Mouse (Mus musculus) midbrain, embryonic 14.5 days (tissue): ENCODE measurements around the gene Llph. TPM values are rescaled to one million over a fixed set of nuclear protein-coding genes. Genes with fewer than 3 reads are reported as not detected.

ENCODE experiments used
- ATAC-seq: fragments of 200-750 bp; cut with Nextera tagmentation; 2 replicates; pipeline ENCODE4 v1.8.0; 2017; ENCODE audit warnings: moderate number of reproducible peaks, moderate library complexity; ENCODE audit not compliant: low FRiP score, low TSS enrichment
- DNase-seq: peaks from one replicate; pipeline ENCODE4 v3.0.0-alpha.2; 2015
- H3K27ac ChIP-seq: fragments of 300-500 bp; sonication (generic); replicated peaks from 2 replicates; pipeline ENCODE4 v1.5.1; 2014; ENCODE audit warnings: mild to moderate bottlenecking, low read depth, low read length, moderate library complexity
- H3K27me3 ChIP-seq: fragments of 300-500 bp; sonication (generic); 2 replicates; pipeline ENCODE4 v1.6.1; 2014; ENCODE audit warnings: low read length, control low read depth, mixed read lengths; ENCODE audit not compliant: control insufficient read depth, insufficient read depth
- H3K36me3 ChIP-seq: fragments of 300-500 bp; sonication (generic); 2 replicates; pipeline ENCODE4 v1.6.1; 2014; ENCODE audit warnings: low read length, control low read depth; ENCODE audit not compliant: control insufficient read depth, insufficient read depth
- H3K4me1 ChIP-seq: fragments of 300-500 bp; sonication (generic); 2 replicates; pipeline ENCODE4 v1.6.1; 2014; ENCODE audit warnings: mild to moderate bottlenecking, antibody characterized with exemption, low read length, control low read depth; ENCODE audit not compliant: control insufficient read depth, insufficient read depth
- H3K4me2 ChIP-seq: fragments of 300-500 bp; sonication (generic); 2 replicates; pipeline ENCODE4 v1.6.1; 2014; ENCODE audit warnings: mild to moderate bottlenecking, low read length, moderate library complexity
- H3K4me3 ChIP-seq: fragments of 300-500 bp; sonication (generic); replicated peaks from 2 replicates; pipeline ENCODE4 v1.5.1; 2014; ENCODE audit warnings: low read depth, low read length
- H3K9ac ChIP-seq: fragments of 300-500 bp; sonication (generic); replicated peaks from 2 replicates; pipeline ENCODE4 v1.6.1; 2014; ENCODE audit warnings: mild to moderate bottlenecking, low read length, moderate library complexity
- H3K9me3 ChIP-seq: fragments of 300-500 bp; sonication (generic); 2 replicates; pipeline ENCODE4 v1.6.1; 2016; ENCODE audit warnings: low read length, control low read depth, mixed read lengths; ENCODE audit not compliant: control insufficient read depth
- WGBS: fragments of 180-500 bp; shearing (Covaris S2); extraction: QIAGEN DNeasy Blood & Tissue Kit; methylation state at CpG from one replicate; pipeline ENCODE4 v1.1.7; 2014; 5-methylcytosine and 5-hydroxymethylcytosine counted together
- polyA plus RNA-seq: library from polyadenylated mRNA; unstranded; fragments of >200 nt; fragmentation: Nextera tagmentation; extraction: Ambion mirVana; gene quantifications from 2 replicates; pipeline ENCODE4 v1.2.1, GENCODE M21; 2014

Gene Llph
- polyA plus RNA-seq, 1 experiment from 2014 or later, result 39.6 TPM

DNA sequence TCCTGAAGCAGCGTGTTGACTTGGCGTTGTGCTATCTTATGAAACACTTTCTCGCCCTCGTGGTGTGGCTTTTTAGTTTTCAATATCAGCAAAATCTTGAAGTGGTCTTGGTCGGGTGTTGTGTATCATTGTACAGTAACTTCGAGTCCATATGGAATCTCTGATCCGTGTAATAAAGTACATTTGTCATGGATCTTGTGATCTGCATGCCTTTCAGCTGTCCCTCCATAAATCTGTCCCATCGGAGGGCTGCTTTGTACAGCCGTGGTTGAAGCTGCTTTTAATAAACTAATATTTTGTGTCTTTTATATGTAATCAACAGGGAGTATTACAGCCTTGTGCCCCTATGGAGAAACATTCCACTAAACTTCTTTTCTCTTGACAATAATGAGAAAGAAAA, 10.0 kb downstream of the Llph start:
- DNase-seq (no peak), ATAC-seq (no peak)
- no peaks in the 10 kb centered on the region for H3K9me3 ChIP-seq
- no peak overlapping the region for H3K27ac ChIP-seq
- no peaks in the 10 kb centered on the region for H3K4me1 ChIP-seq
- H3K4me3 ChIP-seq, result no peak overlapping the region
- no peaks in the 10 kb centered on the region for H3K27me3 ChIP-seq
- 84% methylated on average over 9 of the region's 9 CpGs for WGBS
- H3K9ac ChIP-seq, result no peak overlapping the region
- no peak overlapping the region for H3K4me2 ChIP-seq
- H3K36me3 ChIP-seq, result no peaks in the 10 kb centered on the region

DNA sequence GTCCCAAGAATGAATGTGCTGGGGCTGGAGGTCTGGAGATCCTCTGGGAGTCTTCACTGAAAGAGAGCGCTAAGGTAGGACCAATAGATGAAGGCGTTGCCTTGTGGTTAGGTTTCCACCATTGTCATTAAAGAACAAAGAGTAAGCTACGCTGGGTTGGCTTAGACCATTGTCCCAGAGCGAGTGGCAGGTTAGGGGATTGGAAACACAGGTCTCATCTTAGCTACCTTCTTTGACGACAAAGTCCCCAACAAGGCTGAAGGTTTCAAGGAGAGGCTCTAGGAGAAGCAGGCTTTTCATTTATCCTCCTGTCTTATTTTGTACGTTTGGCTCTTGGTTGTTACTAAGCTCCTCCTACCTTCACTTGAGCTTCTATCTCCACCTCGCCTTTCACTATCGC, 11.4 kb downstream of the Llph start:
- ATAC-seq (no peak), DNase-seq (no peak)
- Histone ChIP-seq H3K4me3 (no peak overlapping the region), H3K27me3 (no peaks in the 10 kb centered on the region), H3K4me2 (no peak overlapping the region), H3K27ac (no peak overlapping the region), H3K9me3 (no peaks in the 10 kb centered on the region), H3K9ac (no peak overlapping the region), H3K4me1 (no peaks in the 10 kb centered on the region), H3K36me3 (no peaks in the 10 kb centered on the region)
- 87% methylated on average over 8 of the region's 8 CpGs for WGBS

- no peak for DNase-seq
- no peaks in the 10 kb centered on the region for H3K36me3 ChIP-seq
- no peak overlapping the region for H3K9ac ChIP-seq
- 68% methylated on average over 6 of the region's 6 CpGs for WGBS
- no peaks in the 10 kb centered on the region for H3K9me3 ChIP-seq
- no peaks in the 10 kb centered on the region for H3K27me3 ChIP-seq
- no peak overlapping the region for H3K27ac ChIP-seq
- no peak overlapping the region for H3K4me2 ChIP-seq
- H3K4me1 ChIP-seq, result no peaks in the 10 kb centered on the region
- H3K4me3 ChIP-seq, result no peak overlapping the region
- no peak for ATAC-seq
Observed at GRCm38 (mm10) chr10:120239476-120239875, 12.6 kb downstream of the Llph start.

GRCm38 (mm10) chr10:120242421-120242820, 15.6 kb downstream of the Llph start:
- no peaks in the 10 kb centered on the region for H3K9me3 ChIP-seq
- WGBS, result 74% methylated on average over 6 of the region's 6 CpGs
- no peak overlapping the region for H3K4me2 ChIP-seq
- no peak for DNase-seq
- no peak for ATAC-seq
- no peak overlapping the region for H3K27ac ChIP-seq
- no peaks in the 10 kb centered on the region for H3K36me3 ChIP-seq
- H3K27me3 ChIP-seq, result no peaks in the 10 kb centered on the region
- no peak overlapping the region for H3K9ac ChIP-seq
- H3K4me1 ChIP-seq, result no peaks in the 10 kb centered on the region
- H3K4me3 ChIP-seq, result no peak overlapping the region

- Histone ChIP-seq H3K4me1 (no peaks in the 10 kb centered on the region), H3K4me3 (no peak overlapping the region), H3K9me3 (no peaks in the 10 kb centered on the region), H3K36me3 (no peaks in the 10 kb centered on the region), H3K27ac (no peak overlapping the region), H3K27me3 (no peaks in the 10 kb centered on the region), H3K4me2 (no peak overlapping the region), H3K9ac (no peak overlapping the region)
- WGBS, result 87% methylated on average over 5 of the region's 5 CpGs
- DNase-seq (no peak), ATAC-seq (no peak)
Observed at GRCm38 (mm10) chr10:120245681-120246080, 18.8 kb downstream of the Llph start.

GRCm38 (mm10) chr10:120246994-120247750, 20.3 kb downstream of the Llph start:
- no peaks in the 10 kb centered on the region for H3K27me3 ChIP-seq
- H3K9ac ChIP-seq, result no peak overlapping the region
- H3K27ac ChIP-seq, result no peak overlapping the region
- H3K4me3 ChIP-seq, result no peak overlapping the region
- no peaks in the 10 kb centered on the region for H3K36me3 ChIP-seq
- H3K4me2 ChIP-seq, result no peak overlapping the region
- ATAC-seq (no peak), DNase-seq (peak; percentile 85)
- no peaks in the 10 kb centered on the region for H3K4me1 ChIP-seq
- H3K9me3 ChIP-seq, result no peaks in the 10 kb centered on the region
- WGBS, result 48% methylated on average over 9 of the region's 9 CpGs

DNA sequence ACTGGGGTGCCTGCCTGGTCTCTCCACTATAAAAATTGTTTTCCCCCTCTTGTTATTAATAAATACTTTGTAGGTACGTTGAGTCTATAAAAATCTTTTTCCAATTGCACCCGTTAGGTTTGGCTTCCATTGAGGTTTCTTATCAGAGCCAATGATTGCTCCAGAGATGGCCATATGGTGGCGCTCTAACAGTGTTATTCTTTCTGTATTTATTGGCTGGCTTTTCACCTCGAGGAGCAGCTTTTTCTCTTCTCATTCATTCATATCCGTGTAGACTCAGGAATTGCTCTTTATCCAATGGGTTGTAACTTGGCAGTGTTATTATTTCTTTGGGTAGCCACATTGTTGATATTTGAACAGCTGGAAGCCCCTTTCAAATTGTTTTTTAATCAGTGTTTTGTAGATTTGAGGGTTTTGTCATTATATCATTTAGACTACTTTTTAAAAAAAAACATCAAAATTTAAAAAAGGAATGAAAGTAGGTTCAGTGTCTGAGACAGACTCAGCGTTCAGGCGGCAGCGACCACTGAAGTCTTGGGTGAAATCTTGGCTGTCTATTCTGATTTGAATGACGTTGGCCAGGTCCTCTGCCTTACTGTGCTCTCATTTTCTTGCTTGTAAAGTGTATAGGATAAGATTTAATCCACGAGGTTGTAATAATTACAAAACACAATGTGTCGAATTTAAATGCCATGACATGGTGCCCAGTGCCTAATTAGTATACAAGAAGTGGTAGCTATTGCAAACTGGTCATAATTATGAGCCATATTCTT, 24.2 kb downstream of the Llph start:
- Histone ChIP-seq H3K36me3 (no peaks in the 10 kb centered on the region), H3K9me3 (no peaks in the 10 kb centered on the region), H3K27me3 (0 out of 2 replicates have a peak, but pooled peaks cover 4% of the 10 kb centered on the region), H3K4me1 (no peaks in the 10 kb centered on the region), H3K4me3 (no peak overlapping the region), H3K9ac (no peak overlapping the region), H3K27ac (no peak overlapping the region), H3K4me2 (no peak overlapping the region)
- 59% methylated on average over 11 of the region's 11 CpGs for WGBS
- DNase-seq (no peak), ATAC-seq (no peak)

GRCm38 (mm10) chr10:120251791-120252190, 24.9 kb downstream of the Llph start:
- Histone ChIP-seq H3K4me3 (no peak overlapping the region), H3K36me3 (no peaks in the 10 kb centered on the region), H3K27me3 (0 out of 2 replicates have a peak, but pooled peaks cover 4% of the 10 kb centered on the region), H3K9ac (no peak overlapping the region), H3K4me2 (no peak overlapping the region), H3K27ac (no peak overlapping the region), H3K4me1 (no peaks in the 10 kb centered on the region), H3K9me3 (no peaks in the 10 kb centered on the region)
- ATAC-seq (no peak), DNase-seq (no peak)
- WGBS, result 90% methylated on average over 4 of the region's 4 CpGs

GRCm38 (mm10) chr10:120252800-120253199, 25.9 kb downstream of the Llph start:
- H3K9me3 ChIP-seq, result no peaks in the 10 kb centered on the region
- DNase-seq (no peak), ATAC-seq (no peak)
- 0 out of 2 replicates have a peak, but pooled peaks cover 4% of the 10 kb centered on the region for H3K27me3 ChIP-seq
- no peak overlapping the region for H3K9ac ChIP-seq
- H3K36me3 ChIP-seq, result no peaks in the 10 kb centered on the region
- no peak overlapping the region for H3K27ac ChIP-seq
- H3K4me2 ChIP-seq, result no peak overlapping the region
- no peaks in the 10 kb centered on the region for H3K4me1 ChIP-seq
- H3K4me3 ChIP-seq, result no peak overlapping the region
- WGBS, result 61% methylated on average over 8 of the region's 8 CpGs
